Mouse (Mus musculus): ENCODE measurements around the gene Prnp. TPM values are rescaled to one million over a fixed set of nuclear protein-coding genes. Genes with fewer than 3 reads are reported as not detected.
A peak's percentile ranks its signal among the peaks of the same experiment; 100 is the strongest.

Gene Prnp
- polyA plus RNA-seq (2015; fragmentation: Nextera tagmentation; extraction: Ambion mirVana): 59.1 and 64.1 TPM in 2 replicates

- H3K36me3 ChIP-seq: no peaks in the 10 kb centered on the region
- no peaks in the 10 kb centered on the region for H3K9me3 ChIP-seq
- WGBS: 3% methylated on average over 48 of the region's 52 CpGs
- H3K4me2 ChIP-seq: peak within 1 kb of the TSS; percentile 82
- peak; percentile 90 for ATAC-seq (ENCODE audit: insufficient number of reproducible peaks, low FRiP score, low TSS enrichment, low read depth)
- peak within 1 kb of the TSS; percentile 73 for H3K4me3 ChIP-seq
- H3K4me1 ChIP-seq: 0 out of 2 replicates have a peak, but pooled peaks cover 4% of the 10 kb centered on the region
- H3K9ac ChIP-seq: peak within 1 kb of the TSS; percentile 66
- H3K27me3 ChIP-seq: no peaks in the 10 kb centered on the region
- peak within 1 kb of the TSS; percentile 86 for H3K27ac ChIP-seq
These were observed at the start of gene Prnp, which contains the start of gene Prn for GRCm38 (mm10) chr2:131909683-131910572. Gene Prnp, plus strand, starts transcription at chr2:131909928. Gene Prn, plus strand, starts transcription at chr2:131909957.

- Histone ChIP-seq H3K36me3 (no peaks in the 10 kb centered on the region), H3K27me3 (no peaks in the 10 kb centered on the region), H3K4me2 (no peak overlapping the region), H3K4me1 (no peaks in the 10 kb centered on the region), H3K9me3 (no peaks in the 10 kb centered on the region), H3K9ac (no peak overlapping the region), H3K27ac (no peak overlapping the region), H3K4me3 (no peak overlapping the region)
- 55% methylated on average over 3 of the region's 3 CpGs for WGBS
- ATAC-seq (ENCODE audit: insufficient number of reproducible peaks, low FRiP score, low TSS enrichment, low read depth): no peak
These were observed 47.0 kb upstream of the Prnp start for GRCm38 (mm10) chr2:131862617-131863275.

- no peaks in the 10 kb centered on the region for H3K4me1 ChIP-seq
These were observed 46.3 kb upstream of the Prnp start for GRCm38 (mm10) chr2:131863472-131863871.

GRCm38 (mm10) chr2:131864262-131864796, 45.4 kb upstream of the Prnp start:
- Histone ChIP-seq H3K4me1 (no peaks in the 10 kb centered on the region), H3K9me3 (no peaks in the 10 kb centered on the region), H3K27me3 (no peaks in the 10 kb centered on the region), H3K4me2 (no peak overlapping the region), H3K36me3 (no peaks in the 10 kb centered on the region), H3K9ac (no peak overlapping the region), H3K27ac (no peak overlapping the region), H3K4me3 (no peak overlapping the region)
- ATAC-seq (ENCODE audit: insufficient number of reproducible peaks, low FRiP score, low TSS enrichment, low read depth): no peak
- 87% methylated on average over 2 of the region's 2 CpGs for WGBS

More at GRCm38 (mm10) chr2:131863472-131863871, 46.3 kb upstream of the Prnp start:
- Histone ChIP-seq H3K36me3 (no peaks in the 10 kb centered on the region), H3K9ac (no peak overlapping the region), H3K27ac (no peak overlapping the region), H3K9me3 (no peaks in the 10 kb centered on the region), H3K4me2 (no peak overlapping the region), H3K4me3 (no peak overlapping the region), H3K27me3 (no peaks in the 10 kb centered on the region)
- ATAC-seq (ENCODE audit: insufficient number of reproducible peaks, low FRiP score, low TSS enrichment, low read depth): no peak
- 78% methylated on average over 3 of the region's 3 CpGs for WGBS

DNA sequence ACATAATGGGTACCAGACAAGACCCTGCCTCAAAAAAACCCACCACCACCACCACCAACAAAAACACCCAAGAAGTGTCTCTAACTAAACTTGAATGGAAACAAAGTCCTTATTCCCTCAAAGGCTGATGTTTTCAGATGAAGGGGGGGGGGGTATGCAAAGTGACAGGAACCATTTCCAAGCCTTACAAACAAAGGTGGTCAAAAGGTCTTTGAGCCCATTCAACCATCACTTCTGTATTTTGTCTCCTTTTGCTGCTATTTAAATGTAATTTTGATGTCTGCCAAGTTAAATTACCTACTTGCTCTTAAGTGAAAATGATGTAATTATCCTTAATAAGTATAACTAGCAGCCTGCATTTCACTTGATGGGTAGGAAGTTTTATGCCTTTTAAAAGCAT, 43.1 kb upstream of the Prnp start:
- ATAC-seq (ENCODE audit: insufficient number of reproducible peaks, low FRiP score, low TSS enrichment, low read depth): no peak
- no peak overlapping the region for H3K4me2 ChIP-seq
- H3K36me3 ChIP-seq: no peaks in the 10 kb centered on the region
- H3K27ac ChIP-seq: no peak overlapping the region
- H3K4me1 ChIP-seq: no peaks in the 10 kb centered on the region
- no peaks in the 10 kb centered on the region for H3K9me3 ChIP-seq
- no peak overlapping the region for H3K4me3 ChIP-seq
- no peaks in the 10 kb centered on the region for H3K27me3 ChIP-seq
- no peak overlapping the region for H3K9ac ChIP-seq

GRCm38 (mm10) chr2:131868983-131869382, 40.7 kb upstream of the Prnp start:
- Histone ChIP-seq H3K9me3 (no peaks in the 10 kb centered on the region), H3K4me3 (no peak overlapping the region), H3K4me1 (no peaks in the 10 kb centered on the region), H3K36me3 (no peaks in the 10 kb centered on the region), H3K27me3 (no peaks in the 10 kb centered on the region), H3K27ac (no peak overlapping the region), H3K4me2 (no peak overlapping the region), H3K9ac (no peak overlapping the region)
- ATAC-seq (ENCODE audit: insufficient number of reproducible peaks, low FRiP score, low TSS enrichment, low read depth): no peak
- 86% methylated on average over 5 of the region's 5 CpGs for WGBS

DNA sequence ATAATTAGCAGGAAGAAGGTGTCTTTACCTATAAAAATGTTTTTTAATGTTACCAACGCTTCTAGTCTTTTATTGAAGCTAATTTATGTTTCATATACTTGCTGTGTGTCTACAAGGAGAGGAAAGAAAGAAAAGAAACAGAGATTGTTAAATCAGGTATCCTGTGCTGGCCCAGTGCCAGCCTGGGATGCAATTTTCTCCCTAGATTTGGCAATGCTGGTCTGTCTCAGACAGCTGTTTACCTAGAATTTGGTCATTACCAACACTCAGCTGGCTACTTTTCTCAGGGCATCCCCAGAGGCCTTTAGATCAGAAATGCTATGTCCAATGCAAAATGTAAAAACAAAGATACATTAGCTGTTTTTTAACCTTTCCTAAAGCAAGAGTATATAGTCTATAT, 36.4 kb upstream of the Prnp start:
- no peak for ATAC-seq (ENCODE audit: insufficient number of reproducible peaks, low FRiP score, low TSS enrichment, low read depth)
- 31% methylated on average over 1 of the region's 1 CpGs for WGBS
- Histone ChIP-seq H3K27me3 (no peaks in the 10 kb centered on the region), H3K27ac (no peak overlapping the region), H3K4me2 (no peak overlapping the region), H3K36me3 (no peaks in the 10 kb centered on the region), H3K4me3 (no peak overlapping the region), H3K4me1 (no peaks in the 10 kb centered on the region), H3K9ac (no peak overlapping the region), H3K9me3 (no peaks in the 10 kb centered on the region)

GRCm38 (mm10) chr2:131876551-131877265, 33.0 kb upstream of the Prnp start:
- H3K9ac ChIP-seq: no peak overlapping the region
- no peak for ATAC-seq (ENCODE audit: insufficient number of reproducible peaks, low FRiP score, low TSS enrichment, low read depth)
- no peaks in the 10 kb centered on the region for H3K36me3 ChIP-seq
- 82% methylated on average over 7 of the region's 7 CpGs for WGBS
- no peak overlapping the region for H3K4me3 ChIP-seq
- no peaks in the 10 kb centered on the region for H3K4me1 ChIP-seq
- H3K9me3 ChIP-seq: no peaks in the 10 kb centered on the region
- H3K27me3 ChIP-seq: no peaks in the 10 kb centered on the region
- H3K27ac ChIP-seq: no peak overlapping the region
- H3K4me2 ChIP-seq: no peak overlapping the region

GRCm38 (mm10) chr2:131881766-131882165, 28.0 kb upstream of the Prnp start:
- whole genome bisulfite sequencing: 75% methylated on average over 4 of the region's 4 CpGs
- no peaks in the 10 kb centered on the region for H3K27me3 ChIP-seq
- H3K9ac ChIP-seq: no peak overlapping the region
- no peak overlapping the region for H3K4me3 ChIP-seq
- no peaks in the 10 kb centered on the region for H3K36me3 ChIP-seq
- no peaks in the 10 kb centered on the region for H3K4me1 ChIP-seq
- H3K9me3 ChIP-seq: no peaks in the 10 kb centered on the region
- H3K27ac ChIP-seq: no peak overlapping the region
- no peak overlapping the region for H3K4me2 ChIP-seq
- ATAC-seq (ENCODE audit: insufficient number of reproducible peaks, low FRiP score, low TSS enrichment, low read depth): no peak

- no peak for ATAC-seq (ENCODE audit: insufficient number of reproducible peaks, low FRiP score, low TSS enrichment, low read depth)
These were observed 26.6 kb upstream of the Prnp start for GRCm38 (mm10) chr2:131883136-131883535.

DNA sequence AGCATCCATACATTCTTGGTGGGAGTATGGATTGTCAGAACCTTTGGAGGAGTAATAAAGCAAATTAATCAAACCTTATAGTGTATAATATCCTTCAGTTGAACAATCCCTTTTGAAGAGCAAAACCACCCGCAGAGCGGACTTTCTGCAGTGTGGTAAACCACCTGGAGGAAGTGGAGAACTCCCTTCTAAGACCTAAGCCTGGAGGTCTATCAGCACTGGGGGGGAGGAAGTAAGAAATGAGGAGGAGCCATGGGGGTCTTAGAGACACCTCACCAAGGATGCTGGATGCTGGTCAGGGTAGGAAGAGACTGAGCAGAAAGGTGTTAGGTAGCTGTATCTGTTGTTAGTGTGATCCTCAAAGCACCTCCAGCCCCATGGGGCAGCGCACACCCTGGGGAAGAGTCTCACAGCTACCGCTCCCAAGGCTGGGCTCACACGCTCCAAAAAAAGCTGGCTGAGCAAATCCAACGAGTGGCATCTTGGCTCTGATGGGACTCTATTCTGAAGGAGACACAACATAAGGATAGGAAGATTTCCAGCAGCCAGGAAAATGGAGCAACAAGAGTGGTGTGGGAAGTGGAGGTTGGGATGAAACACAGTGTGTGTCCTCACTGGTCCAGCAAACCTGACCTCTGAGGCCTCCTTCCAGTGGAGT, 23.1 kb upstream of the Prnp start:
- Histone ChIP-seq H3K27me3 (no peaks in the 10 kb centered on the region), H3K36me3 (no peaks in the 10 kb centered on the region), H3K4me1 (peaks cover 7% of the 10 kb centered on the region), H3K4me2 (no peak overlapping the region), H3K27ac (no peak overlapping the region), H3K4me3 (no peak overlapping the region), H3K9ac (no peak overlapping the region), H3K9me3 (no peaks in the 10 kb centered on the region)
- ATAC-seq (ENCODE audit: insufficient number of reproducible peaks, low FRiP score, low TSS enrichment, low read depth): no peak
- 85% methylated on average over 6 of the region's 6 CpGs for WGBS

More at GRCm38 (mm10) chr2:131883136-131883535, 26.6 kb upstream of the Prnp start:
- no peak overlapping the region for H3K4me3 ChIP-seq
- no peaks in the 10 kb centered on the region for H3K36me3 ChIP-seq
- H3K9ac ChIP-seq: no peak overlapping the region
- no peak overlapping the region for H3K4me2 ChIP-seq
- no peaks in the 10 kb centered on the region for H3K9me3 ChIP-seq
- 81% methylated on average over 2 of the region's 2 CpGs for WGBS
- H3K27ac ChIP-seq: no peak overlapping the region
- no peaks in the 10 kb centered on the region for H3K27me3 ChIP-seq
- no peaks in the 10 kb centered on the region for H3K4me1 ChIP-seq

All from limb, embryonic 15.5 days (tissue).